Mouse (Mus musculus) MEL (cell line): Measurements from ENCODE around the gene Il12rb1. TPM values are rescaled to one million over a fixed set of nuclear protein-coding genes. Genes with fewer than 3 reads are reported as not detected.

ENCODE experiments used
- DNase-seq: peaks from one replicate; pipeline ENCODE4 v3.0.0; 2011; ENCODE audit warnings: low read depth, low spot score
- H3K27ac ChIP-seq: 2 replicates; pipeline ENCODE4 v1.5.1; 2012; ENCODE audit warnings: low read depth, mild to moderate bottlenecking, control low read depth, low read length, moderate library complexity; ENCODE audit not compliant: control insufficient read depth
- H3K27me3 ChIP-seq, 2 experiments: fragments of 150-350 bp in 1 of 2; sonication (generic) in 1 of 2; 2 replicates each; pipeline ENCODE4 v1.6.1; 2012; ENCODE audit warnings: low read length in 2 of 2, mild to moderate bottlenecking in 2 of 2, improper control_type of control experiment in 1 of 2, moderate library complexity in 1 of 2; ENCODE audit not compliant: insufficient read depth in 2 of 2, control insufficient read depth in 1 of 2
- H3K36me3 ChIP-seq, 2 experiments: 2 replicates each; pipeline ENCODE4 v1.6.1; 2012 to 2014; ENCODE audit warnings: low read length in 2 of 2, improper control_type of control experiment in 1 of 2, inconsistent platforms in 1 of 2, mild to moderate bottlenecking in 1 of 2; ENCODE audit not compliant: insufficient read depth in 2 of 2, control insufficient read depth in 1 of 2
- H3K4me1 ChIP-seq, 2 experiments: fragments of 150-350 bp in 1 of 2; sonication (generic) in 1 of 2; 2 replicates each; pipeline ENCODE4 v1.6.1; 2012; ENCODE audit warnings: low read length in 2 of 2, improper control_type of control experiment in 1 of 2, mild to moderate bottlenecking in 1 of 2; ENCODE audit not compliant: insufficient read depth in 2 of 2, control insufficient read depth in 1 of 2
- H3K4me3 ChIP-seq, 2 experiments: fragments of 150-350 bp in 1 of 2; sonication (generic) in 1 of 2; 2 replicates each; pipeline ENCODE4 v1.5.1; 2012; ENCODE audit warnings: low read depth in 2 of 2, low read length in 2 of 2, mild to moderate bottlenecking in 2 of 2, moderate library complexity in 2 of 2, control low read depth in 1 of 2, improper control_type of control experiment in 1 of 2; ENCODE audit not compliant: control insufficient read depth in 1 of 2, insufficient read depth in 1 of 2
- H3K79me2 ChIP-seq: 2 replicates; pipeline ENCODE4 v1.6.1; 2012; ENCODE audit warnings: mild to moderate bottlenecking, low read length, moderate library complexity; ENCODE audit not compliant: control insufficient read depth, poor library complexity, insufficient read depth
- H3K9ac ChIP-seq: 2 replicates; pipeline ENCODE4 v1.6.1; 2012; ENCODE audit warnings: low read depth, mild to moderate bottlenecking, control low read depth, low read length, moderate library complexity; ENCODE audit not compliant: control insufficient read depth, poor library complexity, severe bottlenecking
- H3K9me3 ChIP-seq: fragments of 150-350 bp; sonication (generic); replicated peaks from 2 replicates; pipeline ENCODE4 v1.6.1; 2012; ENCODE audit warnings: mild to moderate bottlenecking, low read length, improper control_type of control experiment, moderate library complexity; ENCODE audit not compliant: insufficient read depth
- BHLHE40 ChIP-seq: IDR thresholded peaks from 2 replicates; pipeline ENCODE4 v1.6.1; 2012; ENCODE audit warnings: low read depth, mild to moderate bottlenecking, inconsistent platforms, low read length, improper control_type of control experiment, borderline replicate concordance
- CHD2 ChIP-seq: IDR thresholded peaks from 2 replicates; pipeline ENCODE4 v1.6.1; 2011; ENCODE audit warnings: low read length, improper control_type of control experiment
- CTCF ChIP-seq, 3 experiments: IDR thresholded peaks in 2 of 3; conservative IDR thresholded peaks in 1 of 3; 2 replicates each; pipeline ENCODE4 v1.5.1; 2011 to 2012; ENCODE audit warnings: low read length in 3 of 3, low read depth in 2 of 3, mild to moderate bottlenecking in 2 of 3, improper control_type of control experiment in 1 of 3, inconsistent platforms in 1 of 3, mixed read lengths in 1 of 3, moderate library complexity in 1 of 3; ENCODE audit not compliant: control insufficient read depth in 1 of 3, insufficient read depth in 1 of 3, poor library complexity in 1 of 3, severe bottlenecking in 1 of 3
- ELF1 ChIP-seq: IDR thresholded peaks from 2 replicates; pipeline ENCODE4 v1.6.1; 2014; ENCODE audit warnings: low read depth, mild to moderate bottlenecking, inconsistent platforms, low read length, improper control_type of control experiment, moderate library complexity
- EP300 ChIP-seq, 2 experiments: IDR thresholded peaks; 2 replicates each; pipeline ENCODE4 v1.6.1; 2011; ENCODE audit warnings: improper control_type of control experiment in 2 of 2, low read length in 2 of 2, low read depth in 1 of 2, mild to moderate bottlenecking in 1 of 2
- GABPA ChIP-seq: IDR thresholded peaks from 2 replicates; pipeline ENCODE4 v1.6.1; 2012; ENCODE audit warnings: low read depth, mild to moderate bottlenecking, inconsistent platforms, low read length, improper control_type of control experiment, moderate library complexity
- GATA1 ChIP-seq: IDR thresholded peaks from 2 replicates; pipeline ENCODE4 v1.6.1; 2011; ENCODE audit warnings: low read depth, low read length, improper control_type of control experiment
- HCFC1 ChIP-seq: IDR thresholded peaks from 2 replicates; pipeline ENCODE4 v1.6.1; 2012; ENCODE audit warnings: low read depth, mild to moderate bottlenecking, inconsistent platforms, low read length, improper control_type of control experiment, moderate library complexity
- MAFK ChIP-seq: IDR thresholded peaks from 2 replicates; pipeline ENCODE4 v1.6.1; 2011; ENCODE audit warnings: low read depth, mild to moderate bottlenecking, low read length, improper control_type of control experiment, borderline replicate concordance
- MAX ChIP-seq: IDR thresholded peaks from 2 replicates; pipeline ENCODE4 v1.6.1; 2011; ENCODE audit warnings: low read length, improper control_type of control experiment
- MEF2A ChIP-seq: IDR thresholded peaks from 2 replicates; pipeline ENCODE4 v1.6.1; 2014; ENCODE audit warnings: low read depth, mild to moderate bottlenecking, inconsistent platforms, low read length, improper control_type of control experiment; ENCODE audit not compliant: poor library complexity, insufficient replicate concordance, severe bottlenecking; ENCODE audit errors: extremely low read depth
- MXI1 ChIP-seq: IDR thresholded peaks from 2 replicates; pipeline ENCODE4 v1.6.1; 2011; ENCODE audit warnings: mild to moderate bottlenecking, low read depth, low read length, improper control_type of control experiment
- MYB ChIP-seq: IDR thresholded peaks from 2 replicates; pipeline ENCODE4 v1.6.1; 2011; ENCODE audit warnings: mild to moderate bottlenecking, low read depth, low read length, improper control_type of control experiment
- MYC ChIP-seq: IDR thresholded peaks from 2 replicates; pipeline ENCODE4 v1.6.1; 2011; ENCODE audit warnings: low read depth, mild to moderate bottlenecking, low read length, improper control_type of control experiment, moderate library complexity
- NELFE ChIP-seq: IDR thresholded peaks from 2 replicates; pipeline ENCODE4 v1.6.1; 2011; ENCODE audit warnings: low read depth, low read length, improper control_type of control experiment
- NRF1 ChIP-seq: IDR thresholded peaks from 2 replicates; pipeline ENCODE4 v1.6.1; 2014; ENCODE audit warnings: low read depth, mild to moderate bottlenecking, inconsistent platforms, low read length, improper control_type of control experiment, moderate library complexity; ENCODE audit not compliant: poor library complexity, insufficient read depth, severe bottlenecking
- POLR2A ChIP-seq, 2 experiments: IDR thresholded peaks; 2 replicates each; pipeline ENCODE4 v1.6.1; 2011 to 2012; ENCODE audit warnings: low read length in 2 of 2, mild to moderate bottlenecking in 2 of 2, control low read depth in 1 of 2, improper control_type of control experiment in 1 of 2, low read depth in 1 of 2, moderate library complexity in 1 of 2; ENCODE audit not compliant: control insufficient read depth in 1 of 2, insufficient read depth in 1 of 2, poor library complexity in 1 of 2
- RCOR1 ChIP-seq: IDR thresholded peaks from 2 replicates; pipeline ENCODE4 v1.6.1; 2012; ENCODE audit warnings: low read depth, mild to moderate bottlenecking, inconsistent platforms, low read length, improper control_type of control experiment
- SIN3A ChIP-seq: IDR thresholded peaks from 2 replicates; pipeline ENCODE4 v1.6.1; 2012; ENCODE audit warnings: low read length, improper control_type of control experiment, inconsistent platforms
- SMC3 ChIP-seq: IDR thresholded peaks from 2 replicates; pipeline ENCODE4 v1.6.1; 2011; ENCODE audit warnings: low read depth, low read length, improper control_type of control experiment
- TAL1 ChIP-seq: IDR thresholded peaks from 2 replicates; pipeline ENCODE4 v1.6.1; 2012; ENCODE audit warnings: mild to moderate bottlenecking, inconsistent platforms, low read length, moderate library complexity, mixed read lengths
- TCF12 ChIP-seq: IDR thresholded peaks from 2 replicates; pipeline ENCODE4 v1.6.1; 2014; ENCODE audit warnings: low read depth, mild to moderate bottlenecking, inconsistent platforms, low read length, improper control_type of control experiment, moderate library complexity
- UBTF ChIP-seq: IDR thresholded peaks from 2 replicates; pipeline ENCODE4 v1.6.1; 2012; ENCODE audit warnings: low read depth, mild to moderate bottlenecking, inconsistent platforms, low read length, improper control_type of control experiment, moderate library complexity, borderline replicate concordance; ENCODE audit not compliant: insufficient read depth
- USF1 ChIP-seq: IDR thresholded peaks from 2 replicates; pipeline ENCODE4 v1.6.1; 2014; ENCODE audit warnings: low read depth, mild to moderate bottlenecking, inconsistent platforms, low read length, improper control_type of control experiment, moderate library complexity
- USF2 ChIP-seq, 2 experiments: IDR thresholded peaks; 2 replicates each; pipeline ENCODE4 v1.6.1; 2011 to 2012; ENCODE audit warnings: improper control_type of control experiment in 2 of 2, low read length in 2 of 2, borderline replicate concordance in 1 of 2, inconsistent platforms in 1 of 2, low read depth in 1 of 2, mild to moderate bottlenecking in 1 of 2; ENCODE audit not compliant: insufficient read depth in 1 of 2
- ZKSCAN1 ChIP-seq: IDR thresholded peaks from 2 replicates; pipeline ENCODE4 v1.6.1; 2012; ENCODE audit warnings: low read depth, mild to moderate bottlenecking, inconsistent platforms, low read length, improper control_type of control experiment, moderate library complexity
- ZMIZ1 ChIP-seq: IDR thresholded peaks from 2 replicates; pipeline ENCODE4 v1.6.1; 2012; ENCODE audit warnings: low read depth, mild to moderate bottlenecking, inconsistent platforms, low read length, improper control_type of control experiment, moderate library complexity
- ZNF384 ChIP-seq: IDR thresholded peaks from 2 replicates; pipeline ENCODE4 v1.6.1; 2012; ENCODE audit warnings: low read depth, mild to moderate bottlenecking, inconsistent platforms, low read length, improper control_type of control experiment
- polyA plus RNA-seq, 2 experiments: library from polyadenylated mRNA; stranded (reverse) in 1 of 2; unstranded in 1 of 2; fragments of >175 nt in 1 of 2; fragments of >200 nt in 1 of 2; gene quantifications; 2 replicates each; pipeline versions ENCODE4 v1.2.1 to v1.2.4; 2012; ENCODE audit warnings: low replicate concordance in 2 of 2, low read depth in 1 of 2; ENCODE audit not compliant: insufficient read length in 2 of 2, insufficient read depth in 1 of 2, missing spikeins in 1 of 2
- total RNA-seq: library from RNA; depleted of rRNA; stranded (reverse); fragments of 300-350 nt; gene quantifications from 2 replicates; pipeline ENCODE4 v1.2.3, GENCODE M21; 2012

Il12rb1 gene
- total and polyA plus RNA-seq, 3 experiments: 1.2 to 2.2 TPM; not detected in 1

GRCm38 (mm10) chr8:70806541-70806940 is 1.7 kb upstream of the Il12rb1 start:
- Histone ChIP-seq H3K27me3 (no peaks in the 10 kb centered on the region), H3K9ac (no peak overlapping the region), H3K4me1 (peaks cover 0 to 16% of the 10 kb centered on the region in 2 experiments; a peak in 3 of 4 replicates), H3K36me3 (peaks cover 0 to 6% of the 10 kb centered on the region in 2 experiments; a peak in 1 of 4 replicates), H3K9me3 (no peaks in the 10 kb centered on the region), H3K79me2 (no peaks in the 10 kb centered on the region; the same call in 1 of the 2 replicates), H3K27ac (no peak overlapping the region), H3K4me3 (no peak overlapping the region)
- TF ChIP-seq HCFC1 (no peak), SMC3 (no peak), GABPA (no peak), NELFE (no peak), SIN3A (no peak), BHLHE40 (no peak), MEF2A (no peak), CHD2 (no peak), MAX (no peak), MXI1 (no peak), ELF1 (no peak), MYB (no peak), CTCF (IDR thresholded peaks at IDR 0.05 in 2 of 3, conservative IDR thresholded peaks at IDR 0.05 in 1 of 3; ENCODE audit: control insufficient read depth in 1 of 3, insufficient read depth in 1 of 3, low read depth in 2 of 3, low read length in 3 of 3, poor library complexity in 1 of 3, severe bottlenecking in 1 of 3) (no peak), EP300 (IDR thresholded peaks at IDR 0.05; ENCODE audit: low read depth in 1 of 2, low read length in 2 of 2) (no peak), ZMIZ1 (no peak), TCF12 (no peak), GATA1 (no peak), TAL1 (no peak), POLR2A (IDR thresholded peaks at IDR 0.05; ENCODE audit: control insufficient read depth in 1 of 2, insufficient read depth in 1 of 2, low read depth in 1 of 2, low read length in 2 of 2, poor library complexity in 1 of 2) (no peak), ZNF384 (no peak)
- DNase-seq: no peak

- Histone ChIP-seq H3K36me3 (peaks cover 0 to 6% of the 10 kb centered on the region in 2 experiments; a peak in 1 of 4 replicates), H3K4me1 (peaks cover 0 to 16% of the 10 kb centered on the region in 2 experiments; a peak in 3 of 4 replicates), H3K9me3 (no peaks in the 10 kb centered on the region), H3K9ac (no peak overlapping the region), H3K79me2 (no peaks in the 10 kb centered on the region; the same call in 1 of the 2 replicates), H3K27ac (no peak overlapping the region), H3K27me3 (no peaks in the 10 kb centered on the region), H3K4me3 (no peak overlapping the region)
- no peak for TF ChIP-seq CHD2
- TF ChIP-seq MAX: no peak
- no peak for TF ChIP-seq SMC3
- no peak for TF ChIP-seq UBTF
- TF ChIP-seq MYC: no peak
- TF ChIP-seq RCOR1: no peak
- no peak for TF ChIP-seq GATA1
- no peak for TF ChIP-seq ELF1
- no peak for TF ChIP-seq CTCF (IDR thresholded peaks at IDR 0.05 in 2 of 3, conservative IDR thresholded peaks at IDR 0.05 in 1 of 3; ENCODE audit: control insufficient read depth in 1 of 3, insufficient read depth in 1 of 3, low read depth in 2 of 3, low read length in 3 of 3, poor library complexity in 1 of 3, severe bottlenecking in 1 of 3)
- TF ChIP-seq ZKSCAN1: no peak
- TF ChIP-seq USF2 (IDR thresholded peaks at IDR 0.05; ENCODE audit: borderline replicate concordance in 1 of 2, insufficient read depth in 1 of 2, low read depth in 1 of 2, low read length in 2 of 2): no peak
- TF ChIP-seq BHLHE40: no peak
- no peak for TF ChIP-seq USF1
- TF ChIP-seq MAFK: no peak
- TF ChIP-seq NRF1: no peak
- TF ChIP-seq MYB: no peak
- DNase-seq: no peak
These were observed 945 bp upstream of the Il12rb1 start for GRCm38 (mm10) chr8:70807304-70807703.
